Mouse (Mus musculus): ENCODE measurements around the gene Ddo.

Ddo gene

GRCm38 (mm10) chr10:40666943-40667342, 37.1 kb downstream of the Ddo start:
- 65% methylated on average over 1 of the region's 1 CpGs for WGBS

- WGBS: 48% methylated on average over 8 of the region's 8 CpGs
Observed at GRCm38 (mm10) chr10:40672587-40673296, 42.9 kb downstream of the Ddo start.

GRCm38 (mm10) chr10:40673297-40673665, 43.5 kb downstream of the Ddo start:
- 54% methylated on average over 7 of the region's 7 CpGs for WGBS

DNA sequence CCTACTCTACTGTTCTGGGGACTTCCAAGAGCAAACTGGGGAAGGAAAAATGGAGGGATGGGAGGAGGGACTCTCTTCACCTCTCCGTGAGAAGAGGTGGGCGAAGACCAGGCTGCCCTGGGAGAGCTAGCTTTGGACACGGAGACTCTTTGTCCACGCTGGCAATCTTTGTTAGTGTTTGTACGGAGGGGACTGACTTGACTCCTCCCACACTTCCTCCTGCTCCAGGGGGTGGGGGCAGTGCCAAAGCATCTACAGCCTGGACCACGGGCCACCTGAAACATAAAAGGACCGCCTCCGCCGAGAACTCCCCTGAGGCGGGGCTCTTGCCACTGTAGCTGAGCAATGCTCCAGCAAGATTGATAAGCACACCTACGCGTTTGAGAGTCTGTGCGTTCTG, 44.3 kb downstream of the Ddo start:
- WGBS: 26% methylated on average over 13 of the region's 13 CpGs

- 65% methylated on average over 7 of the region's 7 CpGs for WGBS
Observed at GRCm38 (mm10) chr10:40675921-40676320, 46.1 kb downstream of the Ddo start.

DNA sequence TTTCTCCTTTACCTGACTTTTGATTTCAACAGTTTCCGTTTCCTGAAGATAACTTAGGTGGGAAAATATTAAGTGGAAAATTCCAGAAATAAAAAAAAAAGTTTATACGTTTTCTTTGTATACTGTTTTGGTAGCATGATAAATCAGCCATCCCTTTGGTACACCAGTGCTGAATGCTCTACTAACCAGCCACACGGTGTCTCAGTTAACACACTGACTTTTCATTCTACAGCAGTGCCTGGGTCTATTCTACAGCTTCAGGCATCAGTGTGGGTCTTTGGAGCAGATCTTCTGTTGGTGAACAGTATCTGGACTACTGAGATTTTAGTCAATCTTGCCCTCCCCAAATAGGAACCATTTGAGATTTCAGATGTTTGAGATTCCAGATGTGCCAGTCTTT, 48.7 kb downstream of the Ddo start:
- WGBS: 63% methylated on average over 3 of the region's 3 CpGs

DNA sequence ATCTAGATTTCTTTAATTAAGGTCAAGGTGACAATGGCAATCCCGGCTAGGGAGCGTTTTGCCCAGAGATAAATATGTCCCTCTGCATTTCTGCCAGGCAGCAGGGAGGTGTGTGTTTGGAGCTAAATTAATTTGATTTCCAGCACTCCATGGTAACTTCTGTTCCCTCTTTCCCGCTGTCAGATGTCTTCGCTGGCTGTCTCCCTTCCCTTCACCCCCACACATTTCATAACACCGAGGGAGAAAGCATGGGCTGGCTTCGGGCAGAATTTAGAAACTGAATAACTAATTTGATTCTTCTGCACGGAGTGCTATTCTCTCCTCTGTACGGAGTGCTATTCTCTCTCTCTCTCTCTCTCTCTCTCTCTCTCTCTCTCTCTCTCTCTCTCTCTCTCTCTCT, 52.7 kb downstream of the Ddo start:
- WGBS: 19% methylated on average over 8 of the region's 8 CpGs

DNA sequence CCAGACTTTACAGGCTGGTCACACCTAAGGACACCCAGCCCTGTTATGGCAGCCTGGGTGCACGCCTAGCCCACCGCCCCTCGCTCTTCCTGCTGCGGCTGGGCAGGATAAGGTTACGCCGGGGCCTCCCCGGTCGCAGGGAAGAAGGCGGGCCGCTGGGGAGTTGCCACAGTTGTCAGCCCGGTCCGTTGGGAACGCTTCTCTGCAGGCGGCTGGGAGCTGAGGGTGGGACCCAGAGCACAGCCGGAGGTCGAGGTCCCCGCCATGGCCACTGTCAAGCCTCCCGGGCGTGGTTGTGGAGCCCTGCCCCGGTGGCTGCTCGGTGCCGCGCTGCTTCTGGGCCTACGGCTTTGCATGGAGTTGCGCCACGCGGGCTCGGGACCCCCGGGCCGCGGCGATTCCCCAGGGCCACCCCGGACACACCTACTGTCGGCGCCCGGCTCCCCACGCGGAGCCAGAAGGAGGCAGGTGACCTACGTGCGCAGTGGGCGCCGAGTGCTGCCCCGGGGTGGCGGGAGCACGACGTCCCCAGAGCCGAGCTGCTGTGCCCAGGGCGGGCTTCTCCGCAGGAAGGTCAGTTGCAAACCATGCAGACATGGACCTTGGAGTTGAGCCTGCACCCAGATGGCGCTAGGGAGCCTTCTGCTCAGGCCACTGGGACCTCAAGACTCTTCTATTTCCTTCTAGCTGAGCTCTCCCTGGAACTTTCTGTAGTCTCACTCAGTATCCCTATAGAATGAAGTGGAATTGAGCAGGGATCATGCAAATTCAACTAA, 53.5 kb downstream of the Ddo start, which contains the start of gene Mettl24:
Gene Mettl24 (plus strand): TSS at position 191 of the 776 bp plus-strand sequence.
- 1% methylated on average over 49 of the region's 50 CpGs for WGBS

- WGBS: 52% methylated on average over 9 of the region's 9 CpGs
Observed at GRCm38 (mm10) chr10:40683868-40684253, 54.0 kb downstream of the Ddo start.

- 53% methylated on average over 7 of the region's 7 CpGs for WGBS
Observed at GRCm38 (mm10) chr10:40684326-40684725, 54.5 kb downstream of the Ddo start.

DNA sequence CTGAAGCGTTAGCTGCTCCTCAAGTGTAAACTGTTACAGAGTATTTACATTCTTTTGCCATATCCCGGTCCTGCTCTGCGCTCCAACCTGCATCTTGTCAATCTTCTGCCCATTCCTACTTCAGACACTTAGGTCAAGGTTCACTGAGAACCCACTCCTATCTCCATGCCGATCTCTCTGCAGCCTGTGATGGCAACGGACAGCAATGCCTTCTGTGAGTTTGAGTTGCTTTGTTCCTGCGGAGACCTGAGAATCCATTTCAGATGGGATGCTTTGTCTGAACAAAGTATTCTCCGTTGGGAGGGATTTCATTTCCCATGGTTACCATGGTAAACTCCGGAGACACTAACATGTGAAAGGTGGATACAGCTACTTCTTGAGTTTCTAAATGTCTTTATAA, 55.8 kb downstream of the Ddo start:
- WGBS: 65% methylated on average over 8 of the region's 8 CpGs

DNA sequence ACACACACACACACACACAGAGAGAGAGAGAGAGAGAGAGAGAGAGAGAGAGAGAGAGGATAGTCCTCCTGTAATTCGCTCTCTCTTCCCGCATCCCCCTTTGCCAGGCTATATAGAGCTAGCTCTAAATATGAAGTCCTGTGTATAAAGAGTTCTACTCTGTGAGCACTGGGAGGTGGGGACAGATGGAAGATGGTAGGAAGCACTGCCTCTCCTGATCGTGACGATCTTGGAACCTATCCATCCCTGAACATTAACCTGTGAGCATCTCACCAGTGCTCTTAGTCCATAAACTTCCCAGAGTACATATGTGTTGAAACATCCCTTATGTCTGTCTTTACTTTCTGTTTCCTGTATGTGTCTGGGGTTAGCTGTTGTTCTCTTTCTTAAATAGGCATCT, 57.2 kb downstream of the Ddo start:
- WGBS: 52% methylated on average over 4 of the region's 4 CpGs

- 67% methylated on average over 2 of the region's 2 CpGs for WGBS
Observed at GRCm38 (mm10) chr10:40687407-40687806, 57.6 kb downstream of the Ddo start.

DNA sequence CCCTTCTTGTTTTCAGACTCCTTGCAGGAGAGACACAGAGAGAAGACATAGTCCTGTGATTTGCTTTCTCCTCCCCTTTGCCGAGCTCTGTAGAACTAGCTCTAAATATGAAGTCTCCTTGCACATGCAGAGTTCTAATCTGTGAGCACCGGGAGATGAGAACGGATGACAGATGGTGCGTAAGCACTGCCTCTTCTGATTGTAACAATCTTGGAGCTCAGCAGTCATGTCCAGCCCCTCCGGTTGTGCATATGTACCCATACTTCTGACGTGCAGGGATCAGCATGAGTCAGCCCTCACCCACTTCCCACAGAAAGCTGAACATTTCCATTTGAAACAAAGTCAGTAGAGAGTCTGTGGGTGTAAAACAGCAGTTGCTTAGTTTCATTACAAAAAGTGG, 58.5 kb downstream of the Ddo start:
- 40% methylated on average over 6 of the region's 6 CpGs for WGBS

DNA sequence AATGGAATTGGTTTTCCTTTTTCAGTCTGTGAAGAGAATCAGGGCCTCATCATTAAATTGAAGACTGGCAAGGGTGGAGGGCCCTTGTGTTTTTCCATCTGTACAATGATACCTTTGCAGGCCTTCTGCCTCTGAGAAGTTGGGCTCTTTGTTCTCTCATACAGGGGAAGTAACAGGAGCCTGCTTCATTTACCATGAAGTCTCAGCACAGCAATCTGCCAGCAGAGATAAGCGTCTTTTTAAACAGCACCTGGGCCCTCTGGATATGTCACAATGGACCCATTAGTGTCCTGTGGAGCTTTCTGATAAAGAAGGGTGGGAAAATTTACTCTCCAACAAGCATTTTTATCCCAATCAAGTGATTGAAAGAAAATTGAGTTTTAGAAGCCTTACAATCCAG, 59.1 kb downstream of the Ddo start:
- WGBS: 36% methylated on average over 1 of the region's 1 CpGs

- 59% methylated on average over 4 of the region's 4 CpGs for WGBS
Observed at GRCm38 (mm10) chr10:40698652-40699051, 68.8 kb downstream of the Ddo start.

- WGBS: 40% methylated on average over 7 of the region's 7 CpGs
Observed at GRCm38 (mm10) chr10:40711127-40711526, 81.3 kb downstream of the Ddo start.

DNA sequence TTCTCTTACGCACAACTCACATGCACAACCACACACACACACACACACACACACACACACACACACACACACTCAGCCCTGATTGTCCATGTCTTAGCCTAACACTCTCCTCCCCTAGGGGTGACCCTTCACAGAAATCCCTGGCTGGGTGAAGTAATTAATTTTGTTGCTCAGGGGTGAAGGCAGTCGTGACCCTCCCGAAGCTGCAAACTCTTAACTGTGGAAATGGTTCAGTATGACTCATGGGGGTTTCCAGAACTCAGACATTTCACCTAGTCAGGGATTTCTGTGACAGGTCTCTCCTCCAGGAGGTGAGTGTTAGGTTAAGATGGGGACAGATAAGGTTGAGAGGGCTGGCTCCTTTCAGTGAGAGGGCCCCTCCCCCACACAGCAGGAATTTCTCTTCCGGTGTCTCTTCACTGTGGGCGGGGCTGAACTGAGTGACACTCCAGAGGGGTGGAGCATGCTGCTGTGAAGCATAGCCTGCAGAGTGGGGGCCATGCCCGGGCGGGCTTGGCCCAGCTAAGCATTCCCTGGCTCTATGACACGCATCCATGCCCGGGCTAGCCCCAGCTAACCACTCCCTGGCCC, 83.3 kb downstream of the Ddo start:
- 58% methylated on average over 9 of the region's 9 CpGs for WGBS

DNA sequence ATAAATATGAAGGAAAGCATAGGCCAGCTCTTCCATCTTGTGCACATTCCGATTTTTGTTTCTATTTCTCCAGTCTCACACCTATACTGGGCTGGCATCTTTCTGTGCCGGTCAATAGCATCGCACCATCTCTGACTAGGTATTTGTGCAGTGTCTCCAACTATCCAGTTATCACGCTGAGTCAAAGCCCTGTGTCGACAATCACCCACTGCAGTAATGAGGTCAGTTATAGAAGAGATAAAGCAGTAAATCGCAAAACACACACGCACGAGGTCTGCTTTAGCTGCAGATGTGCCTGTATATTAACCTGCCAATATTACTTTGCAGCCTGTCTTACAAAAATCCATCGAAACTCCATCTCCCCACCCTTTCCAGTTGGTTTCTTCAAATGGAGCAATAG, 84.0 kb downstream of the Ddo start:
- WGBS: 90% methylated on average over 9 of the region's 9 CpGs

DNA sequence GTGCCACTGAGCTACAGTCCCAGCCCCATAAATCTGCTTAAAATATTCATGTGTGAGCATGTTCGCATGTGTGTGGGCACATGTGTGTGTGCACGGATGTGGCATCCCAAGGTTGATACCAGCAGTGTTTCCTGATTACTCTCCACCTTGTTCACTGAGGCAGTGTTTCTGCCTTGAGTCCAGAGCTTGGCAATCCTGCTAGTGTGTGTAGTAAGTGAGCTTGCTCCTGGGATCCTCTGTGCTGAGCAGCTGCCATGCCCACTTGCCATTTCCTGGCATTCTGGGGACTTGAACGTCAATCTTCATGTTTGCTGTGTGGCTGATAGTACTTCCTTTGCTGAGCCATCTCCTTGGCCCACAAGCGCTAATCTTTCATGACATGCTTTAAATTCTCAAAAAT, 85.3 kb downstream of the Ddo start:
- WGBS: 68% methylated on average over 4 of the region's 4 CpGs

GRCm38 (mm10) chr10:40716296-40716695, 86.5 kb downstream of the Ddo start:
- 55% methylated on average over 8 of the region's 8 CpGs for WGBS

DNA sequence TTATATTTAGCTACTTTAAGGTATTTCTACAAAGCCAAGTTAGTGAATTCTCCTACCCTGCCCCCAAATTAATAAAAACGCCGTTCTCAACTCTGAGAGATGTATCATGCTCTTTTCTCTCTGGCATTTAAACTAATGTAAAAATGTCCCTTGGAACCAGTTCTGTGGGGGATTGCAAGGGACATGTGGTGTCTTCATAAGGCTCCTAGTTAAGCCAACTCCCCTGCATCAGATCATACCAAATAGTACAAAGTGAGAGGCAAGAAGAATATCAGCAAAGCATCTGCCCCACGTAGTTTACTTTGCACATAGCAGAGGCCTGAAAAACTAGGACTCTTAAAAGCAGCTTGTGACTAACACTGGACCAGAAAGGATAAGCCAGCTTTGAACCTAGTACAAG, 86.9 kb downstream of the Ddo start:
- 48% methylated on average over 3 of the region's 3 CpGs for WGBS

DNA sequence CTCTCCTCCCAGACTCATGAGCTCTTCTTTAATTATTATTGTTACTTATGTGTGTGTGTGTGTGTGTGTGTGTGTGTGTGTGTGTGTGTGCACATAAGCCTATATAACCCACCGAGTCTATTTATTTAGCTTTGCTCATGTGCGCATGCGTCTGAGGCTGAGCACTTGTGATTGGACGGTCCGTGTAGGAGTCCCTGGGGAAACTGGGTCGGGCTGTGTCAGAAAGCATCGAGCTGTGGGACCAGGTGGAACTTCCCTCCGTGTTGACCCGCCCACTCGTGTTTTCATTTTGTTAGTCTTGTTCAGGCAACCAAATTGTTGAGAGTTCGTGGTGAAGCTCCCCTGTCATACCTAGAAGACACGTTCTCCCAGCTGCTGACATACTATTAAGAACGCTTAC, 88.6 kb downstream of the Ddo start:
- 78% methylated on average over 13 of the region's 13 CpGs for WGBS
